Mouse (Mus musculus) spleen, postnatal 10 days (tissue): ENCODE data around the gene Serpina9.
A peak's percentile ranks its signal among the peaks of the same experiment; 100 is the strongest.
"Not testable (repeated sequence)": the region's sequence is repeated elsewhere in the genome, so short reads cannot be mapped to it uniquely, and the experiment has no call there.

Source experiments
- DNase-seq, 2 experiments: peaks; one replicate each; pipeline ENCODE4 v3.0.0; 2021 to 2022; ENCODE audit warnings: low spot score in 2 of 2

Gene Serpina9

GRCm38 (mm10) chr12:103989857-103990256 is 23.7 kb downstream of the Serpina9 start, which contains the start of gene Serpina11:
TSS of gene Serpina11 (minus strand) at chr12:103989957.
- DNase-seq: no peak

- DNase-seq: no peak
Observed at GRCm38 (mm10) chr12:103989514-103989767, 24.1 kb downstream of the Serpina9 start.

GRCm38 (mm10) chr12:103988754-103989513 is 24.6 kb downstream of the Serpina9 start:
- no peak for DNase-seq

- no peak for DNase-seq
Observed at GRCm38 (mm10) chr12:103985868-103986267, 27.7 kb downstream of the Serpina9 start.

- peak in 1 of 2 experiments; percentile 45 for DNase-seq
Observed at GRCm38 (mm10) chr12:103984935-103985334, 28.6 kb downstream of the Serpina9 start.

- no peak for DNase-seq
Observed at GRCm38 (mm10) chr12:103981646-103982360, 31.8 kb downstream of the Serpina9 start.

- DNase-seq: no peak
Observed at GRCm38 (mm10) chr12:103978294-103978693, 35.3 kb downstream of the Serpina9 start.

- no peak for DNase-seq
Observed at GRCm38 (mm10) chr12:103977846-103978245, 35.7 kb downstream of the Serpina9 start.

- DNase-seq: no peak
Observed at GRCm38 (mm10) chr12:103977060-103977459, 36.5 kb downstream of the Serpina9 start.

- no peak for DNase-seq
Observed at GRCm38 (mm10) chr12:103971080-103971479, 42.5 kb downstream of the Serpina9 start.

GRCm38 (mm10) chr12:103969577-103970116 is 43.9 kb downstream of the Serpina9 start:
- no peak for DNase-seq

GRCm38 (mm10) chr12:103966761-103967160 is 46.8 kb downstream of the Serpina9 start:
- no peak for DNase-seq

GRCm38 (mm10) chr12:103963288-103963687 is 50.3 kb downstream of the Serpina9 start:
- DNase-seq: no peak

- no peak for DNase-seq
Observed at GRCm38 (mm10) chr12:103962860-103963259, 50.7 kb downstream of the Serpina9 start.

GRCm38 (mm10) chr12:103962337-103962736 is 51.2 kb downstream of the Serpina9 start:
- DNase-seq: no peak

- DNase-seq: no peak
Observed at GRCm38 (mm10) chr12:103961716-103962115, 51.8 kb downstream of the Serpina9 start.

- DNase-seq: no peak
Observed at GRCm38 (mm10) chr12:103958798-103959197, 54.8 kb downstream of the Serpina9 start, which contains the start of gene Serpina1e. TSS of gene Serpina1e (minus strand) at chr12:103958975.

- not testable (repeated sequence) for DNase-seq
Observed at GRCm38 (mm10) chr12:103956555-103956954, 57.0 kb downstream of the Serpina9 start.

- not testable (repeated sequence) for DNase-seq
Observed at GRCm38 (mm10) chr12:103952972-103953371, 60.6 kb downstream of the Serpina9 start.

GRCm38 (mm10) chr12:103946243-103946642 is 67.3 kb downstream of the Serpina9 start:
- no peak for DNase-seq
